Mouse (Mus musculus) gastrocnemius, adult 8-10 months (tissue): ENCODE data around the gene Gm2022. TPM values are rescaled to one million over a fixed set of nuclear protein-coding genes. Genes with fewer than 3 reads are reported as not detected.
"Not testable (repeated sequence)": the region's sequence is repeated elsewhere in the genome, so short reads cannot be mapped to it uniquely, and the experiment has no call there.

Source experiments
- DNase-seq, 2 experiments: peaks; one replicate each; pipeline ENCODE4 v3.0.0; 2022; ENCODE audit warnings: low spot score in 2 of 2
- total RNA-seq, 4 experiments: library from RNA; stranded (reverse); gene quantifications; 2 replicates each; pipeline ENCODE4 v1.2.4; 2022

Gene Gm2022
- not detected for total RNA-seq

GRCm38 (mm10) chr12:87895070-87895469 lies at the start of gene Gm2022:
Gene Gm2022, plus strand, starts transcription at chr12:87895370.
- DNase-seq: not testable (repeated sequence)

DNA sequence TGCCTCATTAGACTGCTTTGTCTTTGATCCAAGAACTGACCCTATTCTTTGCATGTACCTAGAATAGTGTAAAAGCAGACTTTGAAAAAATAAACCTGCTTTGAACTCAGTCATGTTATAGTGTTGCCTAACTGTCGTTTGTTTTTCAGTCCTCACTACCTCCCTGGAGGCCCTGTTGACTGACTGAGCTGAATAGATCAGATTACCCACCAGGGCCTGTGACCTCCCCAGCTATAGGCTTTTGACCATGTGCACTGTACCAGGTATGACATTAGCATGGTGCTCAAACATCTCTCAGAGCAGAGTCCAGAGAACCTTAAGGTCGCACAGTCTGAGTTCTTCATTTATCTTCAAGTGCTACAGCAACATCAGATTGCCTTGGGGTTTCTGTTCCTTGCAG lies 44.5 kb upstream of the Gm2022 start:
- not testable (repeated sequence) for DNase-seq

DNA sequence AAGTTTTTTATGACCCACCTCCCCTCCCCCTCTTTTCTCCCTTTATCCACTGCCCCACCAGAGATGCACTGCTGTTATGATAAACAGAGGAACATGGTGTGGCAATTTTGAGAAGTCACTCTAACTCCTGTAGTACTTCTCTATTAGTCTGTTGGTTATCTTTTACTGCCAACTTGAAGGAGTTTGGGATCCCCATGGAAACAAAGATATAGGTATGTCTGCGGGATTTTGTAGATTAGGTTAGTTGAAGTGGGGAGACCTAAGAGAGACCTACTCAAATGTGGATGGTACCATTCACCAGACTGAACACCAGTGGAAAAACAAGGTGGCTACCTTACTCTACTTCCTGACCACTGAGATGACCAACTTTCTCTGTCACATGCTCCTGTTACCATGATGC lies 39.1 kb upstream of the Gm2022 start:
- DNase-seq: not testable (repeated sequence)

GRCm38 (mm10) chr12:87861740-87862692 lies 33.2 kb upstream of the Gm2022 start:
- not testable (repeated sequence) for DNase-seq

- DNase-seq: not testable (repeated sequence)
These were observed 31.5 kb upstream of the Gm2022 start for GRCm38 (mm10) chr12:87863638-87864037.

DNA sequence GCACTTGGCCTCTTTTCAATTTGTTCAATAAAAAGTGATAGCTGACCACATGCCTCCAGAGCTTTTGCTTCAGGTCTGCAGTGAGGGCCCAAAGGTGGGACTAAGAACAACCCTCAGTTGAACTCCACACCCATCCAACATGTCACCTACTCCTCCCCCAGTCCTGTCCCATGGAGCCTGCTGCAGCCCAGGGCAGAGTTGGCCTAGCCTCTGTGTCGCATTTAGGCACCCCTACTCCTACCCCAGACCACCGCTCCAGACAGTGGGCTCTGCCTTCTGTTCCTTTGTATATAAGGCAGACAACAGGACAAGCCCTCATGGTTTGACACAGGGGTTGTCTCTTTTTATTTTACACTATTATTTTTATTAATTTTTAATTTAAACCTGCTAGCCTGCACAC lies 31.1 kb upstream of the Gm2022 start:
- DNase-seq: not testable (repeated sequence)

- not testable (repeated sequence) for DNase-seq
These were observed 21.4 kb upstream of the Gm2022 start, which contains the start of gene Gm2016 for GRCm38 (mm10) chr12:87873772-87874171. Gene Gm2016, plus strand, starts transcription at chr12:87874072.

GRCm38 (mm10) chr12:87919721-87920120 lies 24.6 kb downstream of the Gm2022 start, which contains the start of gene Gm2035:
Gene Gm2035, minus strand, starts transcription at chr12:87919857.
- not testable (repeated sequence) for DNase-seq

Other genes starting within 250 kb of the Gm2022 start
- gene Gm21319, start 119.6 kb upstream of the Gm2022 start, total RNA-seq: not detected
- not detected for gene Gm21936, start 99.9 kb upstream of the Gm2022 start, total RNA-seq
- gene BB287469, start 78.8 kb upstream of the Gm2022 start, total RNA-seq: not detected
- gene Gm2001, start 53.0 kb upstream of the Gm2022 start, total RNA-seq: not detected
- not detected for gene Gm2016, start 21.3 kb upstream of the Gm2022 start, total RNA-seq
- not detected for gene Gm2035, start 24.5 kb downstream of the Gm2022 start, total RNA-seq
- not detected for gene Gm2042, start 58.7 kb downstream of the Gm2022 start, total RNA-seq
- not detected for gene Gm2075, start 116.5 kb downstream of the Gm2022 start, total RNA-seq
- not detected for gene Gm6803, start 123.4 kb downstream of the Gm2022 start, total RNA-seq
- gene Gm2056, start 131.6 kb downstream of the Gm2022 start, total RNA-seq: not detected
- not detected for gene Gm16368, start 188.3 kb downstream of the Gm2022 start, total RNA-seq